Mouse (Mus musculus): ENCODE measurements around the gene Pip5k1c.

- TF ChIP-seq MYOG (IDR thresholded peaks at IDR 0.05; ENCODE audit: control insufficient read depth in 1 of 3, insufficient read depth in 1 of 3, insufficient read length in 2 of 3, low read depth in 2 of 3) = no peak
- no peak for TF ChIP-seq E2F4 (IDR thresholded peaks at IDR 0.05; ENCODE audit: insufficient read depth)
- TF ChIP-seq USF1 (IDR thresholded peaks at IDR 0.05; ENCODE audit: low read depth) = no peak
Observed at GRCm38 (mm10) chr10:81244595-81244994, 48.2 kb upstream of the Pip5k1c start.

Measured in myocyte (in vitro differentiated cells).